Mouse (Mus musculus): Measurements from ENCODE around the gene Abcg4.
A peak's percentile ranks its signal among the peaks of the same experiment; 100 is the strongest.
"Not testable (repeated sequence)": the region's sequence is repeated elsewhere in the genome, so short reads cannot be mapped to it uniquely, and the experiment has no call there.

Gene Abcg4

DNA sequence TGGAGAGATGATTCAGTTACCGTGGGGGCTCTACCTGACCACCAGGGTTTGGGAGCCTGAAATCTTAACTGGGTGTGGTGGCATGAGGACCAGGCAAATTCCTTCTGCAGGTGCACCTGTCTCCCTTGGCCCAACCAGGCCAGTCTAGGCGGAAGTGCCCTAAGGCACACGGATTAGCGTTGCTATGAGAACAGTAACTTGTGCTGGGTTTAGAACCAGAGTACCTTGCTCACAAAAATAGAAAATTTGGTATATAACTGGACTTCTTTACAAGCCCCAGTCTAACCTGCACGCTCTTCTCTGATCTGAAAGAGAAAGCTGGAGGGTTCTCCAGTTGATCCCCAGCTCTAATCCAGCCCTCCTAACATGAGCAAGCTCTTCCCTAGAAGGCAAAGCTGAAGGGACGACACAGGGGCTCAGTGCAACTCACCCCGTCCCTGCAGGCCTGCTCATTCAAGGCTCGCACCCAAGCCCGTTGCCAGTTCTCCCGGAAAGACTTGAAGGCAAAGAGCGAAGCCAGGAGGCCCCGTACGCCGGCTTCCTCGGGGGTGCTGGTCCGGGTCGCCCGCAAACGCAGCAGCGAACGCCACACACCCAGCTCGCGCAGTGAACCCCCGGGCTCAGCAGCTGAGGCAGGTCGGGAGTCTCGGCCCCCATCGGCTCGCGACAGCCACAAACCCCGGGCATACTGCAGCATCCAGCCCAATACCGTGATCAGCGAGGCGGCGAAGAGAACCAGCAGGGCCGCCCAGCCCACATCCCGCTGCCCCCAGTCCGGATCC, 30.9 kb upstream of the Abcg4 start:
- peak; percentile 54 for DNase-seq

DNA sequence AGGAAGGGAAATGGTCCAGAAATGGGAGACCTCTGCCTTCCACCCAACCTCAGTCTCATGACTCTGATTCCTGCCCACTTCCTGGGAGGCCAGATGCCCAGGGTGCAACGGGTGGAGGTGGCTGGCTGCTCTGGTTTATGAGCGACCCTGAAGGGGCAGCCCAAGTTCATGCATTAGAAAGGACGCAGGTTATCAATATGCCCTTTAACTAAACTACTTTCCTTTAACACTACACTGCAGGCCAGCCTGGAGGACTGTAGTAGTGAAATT, 30.3 kb upstream of the Abcg4 start:
- DNase-seq: no peak

DNA sequence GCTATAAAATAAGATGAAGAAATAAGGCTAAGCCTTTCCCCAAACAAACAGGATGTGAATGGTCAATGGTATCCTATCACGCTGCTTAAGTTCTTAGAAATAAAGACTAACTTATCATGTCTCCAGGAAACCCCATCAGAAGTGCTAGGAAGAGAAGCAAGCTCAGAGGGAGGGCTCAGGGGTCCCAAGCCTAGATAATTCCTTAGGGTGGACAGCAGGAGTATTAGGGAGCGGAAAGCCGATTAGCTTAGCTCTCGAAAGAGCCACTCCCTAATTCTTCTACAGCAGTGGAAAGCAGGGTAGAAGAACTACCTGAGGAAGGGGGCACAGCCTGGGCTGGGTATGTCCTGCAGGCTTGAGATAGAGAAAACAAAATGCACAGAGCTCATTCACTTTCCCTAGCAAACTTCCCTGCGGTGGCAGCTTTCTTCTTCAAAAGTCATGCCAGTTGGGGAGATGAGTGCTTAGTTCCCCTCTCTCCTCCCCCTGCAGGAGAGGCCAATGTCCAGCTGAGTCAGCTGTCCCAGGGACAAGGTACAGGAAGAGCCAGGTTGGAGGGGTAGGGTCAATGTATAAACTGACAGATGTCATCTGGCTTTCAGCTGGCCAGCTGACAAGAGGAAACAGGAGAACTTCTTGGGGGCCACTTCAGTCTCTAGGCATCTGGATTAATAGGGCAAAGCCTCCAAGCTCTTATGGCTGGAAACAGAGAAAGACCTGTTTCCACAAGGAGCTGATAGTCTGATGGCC, 29.8 kb upstream of the Abcg4 start:
- no peak for DNase-seq

DNA sequence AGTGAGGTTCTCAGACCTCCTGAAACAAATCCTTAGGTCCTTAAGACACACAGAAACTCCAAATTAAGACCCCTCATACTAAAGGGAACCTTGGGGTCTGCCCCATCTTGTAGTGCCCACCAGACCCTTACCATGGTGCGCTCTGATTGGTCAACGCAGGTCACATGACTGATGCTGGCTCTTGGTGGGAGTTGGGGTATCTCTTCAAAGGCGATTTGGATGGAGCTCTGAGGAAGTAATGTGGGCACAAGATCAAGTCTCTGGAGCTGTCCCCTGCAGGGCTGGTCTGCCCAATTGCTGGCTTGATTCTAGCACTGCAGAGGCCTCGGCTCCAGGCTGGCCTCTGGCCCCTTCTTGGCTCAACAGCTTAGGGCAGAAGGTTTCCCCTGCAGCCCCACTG, 29.0 kb upstream of the Abcg4 start:
- DNase-seq: no peak

DNA sequence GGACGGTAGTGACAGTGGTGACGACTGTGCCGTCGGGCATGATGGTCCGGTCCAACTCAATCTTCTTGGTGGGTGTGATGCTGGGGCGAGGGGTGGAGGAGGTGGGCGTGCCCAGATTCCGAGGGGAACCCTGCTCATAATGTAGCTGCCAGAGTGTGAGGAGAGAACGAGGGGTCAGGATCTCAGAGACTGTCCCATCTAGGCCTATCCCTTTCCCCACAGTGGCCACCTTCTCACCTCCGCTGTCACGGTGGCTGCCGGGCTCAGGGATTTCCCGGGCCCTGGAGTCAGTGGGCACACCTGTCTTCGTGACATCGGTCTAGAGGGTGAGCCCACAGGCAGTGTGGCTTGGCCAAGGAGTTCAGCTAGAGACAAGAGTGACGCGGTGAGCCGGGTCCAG, 26.5 kb upstream of the Abcg4 start:
- no peak for DNase-seq

DNA sequence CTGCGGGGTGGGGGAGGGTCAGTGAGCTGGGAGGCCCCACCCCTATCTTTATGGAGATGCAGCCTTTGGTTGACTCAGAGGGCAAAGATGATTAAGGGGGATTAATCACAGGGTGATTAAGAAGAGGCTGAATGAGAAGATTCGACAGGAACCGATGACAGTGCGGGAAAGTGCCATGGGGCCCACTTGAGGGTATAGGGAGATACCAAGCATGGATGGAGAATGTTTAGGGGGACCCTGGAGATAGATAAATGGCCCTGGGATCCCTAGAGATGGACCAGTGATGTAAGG, 25.8 kb upstream of the Abcg4 start:
- no peak for DNase-seq

DNA sequence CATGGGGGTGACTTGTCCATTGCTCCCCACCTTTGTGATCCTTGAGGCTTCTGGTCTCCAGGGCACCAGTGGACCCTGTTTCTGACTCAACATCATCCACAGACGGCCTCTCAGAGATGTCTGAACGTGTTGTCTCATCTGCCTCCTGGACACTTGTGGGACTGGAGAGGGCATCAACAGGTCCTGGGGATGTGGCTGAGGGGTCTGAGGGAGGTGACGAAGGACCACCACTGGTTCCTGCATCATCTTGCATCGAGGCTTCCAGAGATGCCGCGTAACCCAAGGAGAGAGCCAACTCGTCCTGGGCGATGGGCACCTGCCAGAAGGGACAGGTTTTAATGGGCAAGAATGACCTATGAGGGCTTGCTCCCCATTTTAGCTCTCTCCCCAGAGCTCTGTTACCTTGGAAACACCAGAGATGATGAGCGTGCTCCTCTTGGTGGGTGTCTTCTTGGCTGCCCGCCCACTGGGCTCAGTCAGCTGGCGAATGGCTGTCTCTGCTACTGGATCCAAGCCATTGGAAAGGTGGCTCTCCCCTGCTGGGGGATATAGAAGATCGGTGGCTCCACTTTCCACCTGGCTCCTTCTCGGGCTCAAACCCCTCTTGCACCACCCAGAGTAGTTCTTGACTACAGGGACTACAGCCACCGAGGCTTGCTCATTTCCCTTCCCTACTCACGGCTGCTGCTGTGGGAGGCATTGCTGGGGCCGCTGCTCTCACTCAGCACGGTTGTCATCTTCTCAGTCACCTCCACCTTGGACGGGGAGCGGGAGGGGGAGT, 25.3 kb upstream of the Abcg4 start:
- DNase-seq: no peak

DNA sequence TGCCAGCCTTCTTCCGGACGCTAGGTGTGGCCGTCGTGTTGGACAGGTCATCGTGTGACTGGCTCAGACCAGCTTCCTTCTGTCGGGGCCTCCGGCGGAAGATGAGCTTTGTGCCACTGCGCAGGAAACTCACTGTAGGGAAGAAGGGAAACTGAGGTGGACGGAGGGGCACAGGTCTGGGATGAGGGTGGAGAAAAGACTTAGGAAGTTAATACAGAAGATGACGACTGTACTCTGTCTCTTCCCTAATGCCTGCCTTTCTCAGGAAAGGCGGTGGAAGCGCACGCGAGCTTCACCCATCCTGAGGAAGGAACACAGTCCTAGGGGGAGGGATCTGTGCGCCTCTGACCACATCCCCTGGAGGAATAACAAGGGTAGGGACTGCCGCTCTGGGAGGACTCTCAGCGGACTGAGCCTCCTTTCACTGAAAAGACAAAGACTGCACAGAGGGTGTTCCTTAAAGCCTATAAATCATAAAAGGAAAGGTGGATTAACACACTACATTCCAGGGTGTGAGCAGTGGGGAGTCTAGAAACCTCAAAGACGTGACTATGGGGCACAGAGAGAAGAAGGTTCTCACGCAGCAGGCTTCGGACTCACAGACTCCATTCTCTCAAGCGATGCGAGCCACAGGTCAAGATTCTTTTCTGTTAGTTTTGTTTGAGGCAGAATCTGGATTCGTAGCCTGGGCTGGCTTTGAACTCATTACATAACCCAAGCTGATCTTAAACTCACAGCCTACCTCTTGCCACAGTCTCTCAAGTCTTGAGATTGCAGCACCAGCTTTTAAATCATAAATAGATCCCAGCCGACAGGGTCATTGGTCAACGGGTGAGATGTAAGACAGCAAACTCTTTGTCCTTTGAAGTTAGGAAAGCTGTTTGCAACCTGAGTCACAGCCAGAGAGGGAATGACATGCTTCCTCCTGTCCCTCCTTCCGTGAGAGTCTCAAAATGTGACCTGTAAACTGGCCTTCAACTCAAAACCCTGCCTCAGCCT, 23.0 kb upstream of the Abcg4 start:
- no peak for DNase-seq

DNA sequence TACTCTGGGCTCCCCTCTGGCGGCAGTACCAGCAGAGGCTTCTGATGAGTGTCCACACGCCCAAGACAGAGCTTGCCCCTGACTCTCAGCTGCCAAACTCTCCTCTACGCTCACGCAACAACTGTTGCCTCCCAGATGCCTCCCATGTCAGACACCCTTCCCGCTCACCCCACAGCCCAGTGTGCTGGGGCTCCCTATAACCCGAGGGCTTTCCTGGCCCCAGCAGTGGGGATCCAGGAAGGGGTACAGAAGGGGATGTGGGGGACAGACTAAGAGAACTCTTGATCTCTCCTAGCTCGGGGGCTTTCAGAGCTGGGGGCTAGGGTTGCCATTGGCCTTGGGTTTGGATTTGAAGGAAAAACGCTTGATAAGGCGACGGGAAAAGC, 22.3 kb upstream of the Abcg4 start:
- DNase-seq: no peak

DNA sequence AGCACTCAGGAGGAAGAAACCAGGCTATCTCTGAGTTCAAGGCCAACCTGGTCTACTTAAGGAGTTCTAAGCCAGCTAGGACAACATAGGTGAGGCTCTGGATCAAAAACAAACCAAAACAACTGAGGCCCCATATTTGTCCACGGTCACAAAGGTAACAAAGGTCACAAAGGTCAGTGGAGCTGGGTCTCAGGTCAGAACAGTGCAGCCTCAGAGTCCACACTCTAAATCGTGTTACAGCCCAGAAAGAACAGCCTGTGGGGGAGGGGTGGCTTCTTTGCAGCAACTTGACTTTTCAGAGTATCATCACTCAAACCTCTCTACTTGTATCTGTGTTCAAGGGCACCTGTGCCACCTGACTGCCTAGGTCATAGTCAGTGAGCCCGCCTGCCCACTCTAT, 21.3 kb upstream of the Abcg4 start:
- no peak for DNase-seq

DNA sequence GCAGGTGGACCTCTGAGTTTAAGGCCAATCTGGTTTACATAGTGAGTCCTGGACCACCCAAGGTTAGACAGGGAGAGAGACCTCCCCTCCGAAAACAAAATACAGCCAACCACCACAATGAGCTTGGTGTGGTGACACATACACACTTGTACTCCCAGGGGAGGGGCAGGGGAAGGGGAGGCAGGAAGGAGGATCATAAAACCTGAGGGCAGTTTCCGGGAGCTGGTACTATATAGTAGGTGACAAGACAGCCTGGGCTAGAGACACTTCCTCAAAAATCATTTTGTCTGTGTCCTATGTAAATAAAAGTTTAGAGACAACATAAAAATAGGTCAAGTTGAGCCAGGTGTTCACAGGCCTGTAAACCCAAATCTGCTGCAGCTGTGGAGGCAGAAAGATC, 18.8 kb upstream of the Abcg4 start:
- DNase-seq: no peak

DNA sequence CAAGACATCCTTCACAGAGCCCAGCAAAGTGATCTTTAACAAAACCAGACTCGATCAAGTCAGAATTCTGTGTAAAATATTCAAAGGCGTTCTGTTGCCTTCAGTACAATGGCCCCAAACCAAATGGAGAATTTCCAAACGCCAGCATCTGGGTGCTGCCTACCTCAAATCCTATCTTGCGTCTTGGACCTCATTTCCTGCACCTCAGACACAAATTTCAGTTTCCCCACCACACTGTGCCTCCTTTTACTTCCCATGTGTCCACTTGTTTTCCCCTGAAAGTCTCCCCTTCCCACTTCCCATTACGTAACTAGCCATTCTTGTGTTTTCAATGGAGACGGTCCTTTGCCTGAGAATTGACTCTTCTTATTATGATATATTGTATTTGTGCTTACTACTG, 18.1 kb upstream of the Abcg4 start:
- no peak for DNase-seq

DNA sequence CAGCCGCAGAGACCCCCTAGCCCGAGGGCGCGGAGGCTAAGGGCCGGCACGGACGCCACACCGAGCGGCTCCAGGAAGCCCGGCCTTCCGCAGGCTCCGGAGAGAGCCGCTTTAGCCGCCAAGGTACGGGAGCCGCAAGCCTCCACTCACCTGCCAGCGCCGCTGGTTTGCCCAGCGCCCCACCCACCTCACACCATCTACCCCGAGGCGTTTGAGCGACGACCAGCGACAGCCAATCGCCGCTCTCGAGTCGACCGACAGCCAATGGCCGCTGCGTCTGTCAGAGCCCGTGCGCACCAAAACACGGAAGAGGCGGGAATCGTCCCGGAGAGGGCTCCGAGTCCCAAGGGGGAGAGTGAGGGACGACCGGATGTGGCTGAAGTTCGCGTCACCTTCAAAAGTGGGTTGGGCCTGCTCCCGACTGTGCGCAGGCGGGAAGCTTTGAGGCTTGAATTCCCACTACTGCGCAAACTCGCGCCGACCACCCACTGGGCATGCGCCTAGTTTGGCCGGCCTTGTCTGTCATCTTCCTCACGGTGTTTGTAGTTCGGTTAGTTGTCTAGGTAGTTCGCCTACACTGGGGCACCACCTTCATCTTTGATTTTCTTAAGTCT, 17.2 kb upstream of the Abcg4 start, which contains the start of gene Hinfp:
Gene Hinfp, minus strand, starts transcription at position 206 of the 614 bp plus-strand sequence.
- peak; percentile 99 for DNase-seq

DNA sequence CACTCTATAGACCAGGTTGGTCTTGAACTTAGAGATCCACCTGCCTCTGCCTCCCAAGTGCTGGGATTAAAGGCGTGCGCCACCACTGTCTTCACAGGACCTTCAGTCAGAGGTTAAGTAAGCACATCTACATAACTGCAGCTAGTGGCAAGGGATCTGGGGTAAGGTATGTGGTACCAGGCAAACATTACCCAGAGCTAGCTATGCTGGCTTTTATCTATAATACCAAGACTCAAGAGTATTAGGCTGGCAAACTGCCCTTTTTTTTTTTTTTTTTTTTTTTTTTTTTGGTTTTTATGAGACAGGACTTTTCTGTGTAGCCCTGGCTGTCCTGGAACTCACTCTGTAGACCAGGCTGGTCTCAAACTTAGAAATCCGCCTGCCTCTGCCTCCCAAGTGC, 11.6 kb upstream of the Abcg4 start:
- DNase-seq: not testable (repeated sequence)

DNA sequence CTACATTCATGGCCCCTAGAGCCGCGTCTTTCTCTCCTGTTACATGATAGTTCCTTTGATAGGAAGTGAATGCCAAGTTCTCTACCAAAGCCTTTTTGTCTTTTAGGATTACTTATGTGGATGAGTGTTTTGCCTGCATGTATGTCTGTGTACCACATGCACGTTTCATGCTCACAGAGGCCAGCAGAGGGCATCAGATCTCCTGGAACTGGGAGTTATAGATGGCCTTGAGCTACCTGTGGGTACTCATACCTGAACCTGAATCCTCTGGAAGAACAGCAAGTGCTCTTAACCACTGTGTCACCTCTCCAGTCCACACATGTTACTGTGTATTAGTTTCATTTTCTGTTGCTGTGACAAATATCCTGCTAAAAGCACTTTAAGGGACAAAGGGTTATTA, 4.1 kb upstream of the Abcg4 start:
- peak; percentile 78 for DNase-seq

DNA sequence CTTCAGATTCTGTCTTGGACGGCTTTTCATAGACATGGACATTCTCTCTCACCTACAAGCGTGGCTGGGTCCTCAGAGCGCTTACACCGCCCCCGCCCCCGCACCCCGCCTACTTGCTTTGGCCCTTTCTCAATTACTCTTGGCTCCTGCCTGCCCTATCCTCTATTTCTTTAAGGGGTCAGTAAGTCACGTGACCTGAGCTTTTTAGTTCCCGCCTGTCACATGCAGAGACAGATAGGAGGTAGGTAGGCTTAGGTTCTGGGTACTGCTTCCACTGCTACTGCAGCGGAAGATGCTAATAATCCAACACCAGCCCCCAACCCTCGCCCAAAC, 510 bp upstream of the Abcg4 start:
- DNase-seq: peak; percentile 57

DNA sequence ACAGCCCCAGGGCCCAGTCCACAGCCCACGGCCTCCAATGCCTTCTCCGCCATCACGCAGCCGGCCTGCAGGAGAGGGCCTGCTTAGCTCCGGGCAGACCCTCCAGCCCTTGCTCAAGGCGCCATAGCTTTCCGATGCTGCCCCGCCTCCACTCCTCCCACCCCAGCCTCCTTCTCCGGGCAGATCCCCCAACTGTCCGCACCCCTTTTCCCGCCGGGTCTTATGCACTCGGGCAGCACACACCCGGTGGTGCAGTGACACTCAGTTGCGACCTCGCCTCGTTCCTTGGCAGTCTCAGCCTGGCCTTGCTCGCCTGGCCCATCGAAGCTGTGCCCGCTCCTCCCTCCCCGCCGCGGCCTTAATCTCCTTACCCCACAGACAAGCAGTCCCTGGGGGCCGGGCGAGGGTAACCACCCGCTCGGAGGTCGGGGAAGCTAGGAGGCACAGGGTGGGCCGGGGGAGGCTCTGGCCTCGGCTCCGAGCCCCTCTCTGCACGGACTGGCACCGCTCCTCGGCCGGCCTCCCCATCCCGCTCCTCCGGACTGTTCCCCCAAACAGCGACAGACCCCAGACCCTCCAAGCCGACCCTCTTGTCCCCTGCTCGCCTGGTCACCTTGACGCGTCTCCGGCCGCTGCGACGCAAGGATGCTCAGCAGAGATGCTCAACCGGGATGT, 877 bp downstream of the Abcg4 start:
- peak; percentile 73 for DNase-seq

DNA sequence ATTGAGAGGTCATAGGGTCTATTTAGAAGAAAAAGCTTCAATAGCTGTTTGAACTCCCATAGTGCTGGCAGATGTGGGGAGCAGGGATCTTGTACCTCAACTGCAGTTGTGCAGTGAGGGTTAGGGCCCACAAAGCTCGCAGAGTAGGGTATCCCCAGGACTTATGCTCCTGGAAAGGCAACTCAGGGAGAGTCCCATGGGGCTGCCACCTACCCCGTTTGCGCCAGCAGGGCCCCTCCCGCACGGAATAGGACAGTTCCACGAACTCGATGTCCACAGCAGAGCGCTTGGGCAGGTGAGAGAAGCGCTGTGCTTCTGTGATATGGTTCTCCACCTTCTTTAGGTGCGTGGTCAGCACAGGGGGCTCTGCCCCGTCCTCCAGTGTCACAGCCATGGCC, 1.4 kb downstream of the Abcg4 start:
- peak; percentile 68 for DNase-seq

DNA sequence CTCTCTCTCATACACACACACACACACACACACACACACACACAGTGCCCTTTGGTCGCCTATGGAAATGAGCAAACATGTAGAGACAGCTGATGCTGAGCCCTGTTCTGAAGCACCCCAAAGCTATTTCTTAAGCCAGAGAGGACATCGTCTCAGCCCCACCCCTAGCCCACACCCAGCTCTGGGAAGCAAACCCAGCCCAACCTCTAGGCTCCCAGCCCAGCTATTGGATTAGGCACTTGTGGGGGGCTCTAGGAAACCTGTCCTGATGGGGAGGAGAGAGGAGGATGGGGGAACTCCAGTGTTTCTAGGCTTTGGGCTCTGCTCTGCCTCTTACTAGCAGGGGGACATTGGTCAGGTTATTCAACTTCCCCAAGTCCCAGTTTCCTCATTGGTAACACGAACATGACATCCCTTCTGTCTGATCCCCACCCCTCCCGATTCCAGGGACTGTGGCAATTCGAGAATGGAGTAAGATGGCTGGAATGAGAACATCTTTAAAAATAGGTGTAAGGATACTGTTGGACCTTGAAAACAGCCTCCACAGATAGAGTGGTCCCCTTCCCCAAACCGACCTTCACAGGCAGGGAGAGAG, 2.1 kb downstream of the Abcg4 start:
- DNase-seq: peak; percentile 83

DNA sequence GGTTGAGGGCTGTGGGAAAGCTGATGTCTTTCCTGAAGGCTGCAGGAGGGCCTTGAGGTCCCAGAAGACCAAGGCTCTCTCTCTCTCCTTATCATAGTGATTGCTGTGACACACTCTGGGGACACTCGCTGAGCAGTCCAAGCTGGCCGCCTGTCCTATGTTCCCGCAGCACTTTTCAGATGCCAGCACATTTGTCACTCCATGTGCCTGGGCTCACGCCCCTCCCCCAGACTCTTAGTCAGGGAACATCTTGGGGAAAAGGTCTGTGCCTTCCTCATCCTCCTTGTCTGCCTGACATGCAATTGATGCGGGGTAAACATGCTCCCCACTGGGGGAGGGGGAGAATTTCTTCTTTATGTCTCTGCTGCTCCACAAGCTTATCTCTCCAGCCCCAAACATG, 5.2 kb downstream of the Abcg4 start:
- DNase-seq: no peak

DNA sequence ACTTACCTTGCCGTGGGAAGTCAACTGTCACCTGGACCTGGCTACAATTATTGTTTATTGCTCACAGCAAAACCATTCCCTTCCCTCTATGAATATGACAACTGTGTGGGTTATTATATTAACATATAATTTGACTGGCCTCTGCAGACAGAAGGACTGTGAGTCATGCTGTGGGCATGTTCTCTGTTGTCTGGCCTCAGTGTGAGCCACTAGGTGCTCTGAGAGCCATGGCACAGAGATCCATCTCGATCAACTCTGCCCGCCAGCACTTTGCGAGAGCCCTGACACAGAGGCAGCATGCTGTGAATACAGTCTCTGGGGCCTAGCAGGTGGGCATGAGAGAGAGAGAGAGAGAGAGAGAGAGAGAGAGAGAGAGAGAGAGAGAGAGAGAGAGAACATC, 18.4 kb downstream of the Abcg4 start:
- DNase-seq: no peak

DNA sequence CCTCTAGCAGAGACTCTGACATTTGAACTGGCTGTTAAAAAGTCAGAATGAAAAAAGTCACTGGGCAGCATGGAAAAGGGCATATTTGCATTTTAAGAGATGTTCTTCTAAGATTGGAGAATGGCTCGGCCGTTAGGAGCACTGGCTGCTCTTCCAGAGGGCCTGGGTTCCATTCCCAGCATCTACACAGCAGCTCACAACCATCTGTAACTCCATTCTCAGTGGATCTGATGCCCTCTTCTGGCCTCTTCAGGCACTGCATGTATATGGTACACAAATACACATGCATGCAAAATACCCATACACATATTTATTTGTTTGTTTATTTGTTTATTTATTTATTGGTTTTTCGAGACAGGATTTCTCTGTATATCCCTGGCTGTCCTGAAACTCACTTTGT, 19.3 kb downstream of the Abcg4 start:
- peak; percentile 64 for DNase-seq
